Mouse (Mus musculus): ENCODE results near the gene Gtf3c6. TPM values are rescaled to one million over a fixed set of nuclear protein-coding genes. Genes with fewer than 3 reads are reported as not detected.

Gtf3c6 gene
- total and polyA plus RNA-seq, 3 experiments = 32.5 to 107 (median 32.7) TPM

DNA sequence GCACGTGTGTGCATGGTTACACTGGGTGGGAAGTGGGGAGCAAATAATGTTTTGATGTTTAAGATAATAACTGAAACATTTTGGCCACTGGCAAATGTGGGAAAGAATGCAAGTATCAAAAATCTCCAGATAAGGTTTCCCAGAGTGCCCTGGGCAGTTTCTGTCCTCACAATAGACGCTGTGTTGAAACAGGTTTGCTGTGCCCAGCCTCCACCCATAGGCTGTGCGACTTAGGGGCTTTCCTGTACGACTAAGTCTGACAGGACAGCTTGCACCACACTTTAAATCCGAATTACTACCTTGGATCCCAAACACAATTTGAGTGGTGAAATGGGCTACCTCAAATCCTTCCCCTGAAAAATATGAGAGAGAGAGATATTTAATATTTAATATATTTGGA lies 20.4 kb upstream of the Gtf3c6 start:
- no peak overlapping the region for H3K27ac ChIP-seq (ENCODE audit: insufficient read depth, low read depth)
- H3K9me3 ChIP-seq (replicated peaks; ENCODE audit: low read length) = no peaks in the 10 kb centered on the region
- no peak overlapping the region for H3K9ac ChIP-seq (ENCODE audit: insufficient read depth, low read depth)
- no peak overlapping the region for H3K4me2 ChIP-seq (ENCODE audit: insufficient read depth, low read depth, poor library complexity, severe bottlenecking)
- no peaks in the 10 kb centered on the region for H3K36me3 ChIP-seq (replicated peaks in 1 of 2; ENCODE audit: control insufficient read depth in 1 of 2, insufficient read depth in 1 of 2, low read length in 1 of 2)
- no peaks in the 10 kb centered on the region for H3K79me2 ChIP-seq (replicated peaks; ENCODE audit: control insufficient read depth, extremely low read depth, insufficient read depth, poor library complexity, severe bottlenecking)
- no peaks in the 10 kb centered on the region for H3K27me3 ChIP-seq (replicated peaks)
- dilution Hi-C loops (cut with MboI; ENCODE audit: extremely low pct_ligation_motif_present, extremely low pct_unique_long_range_greater_than_20kb, low sequenced_read_pairs) (no loop called here), in situ Hi-C loops (cut with MboI; ENCODE audit: low pct_ligation_motif_present, low pct_unique_long_range_greater_than_20kb, low sequenced_read_pairs) (no loop called here)
- TF ChIP-seq E2F4 (IDR thresholded peaks at IDR 0.05; ENCODE audit: insufficient replicate concordance, low read depth, low read length) = no peak
- no peak for DNase-seq (ENCODE audit: extremely low read depth)
- peaks cover 7 to 30% of the 10 kb centered on the region in 2 experiments; a peak in 3 of 4 replicates for H3K4me1 ChIP-seq (ENCODE audit: control insufficient read depth in 1 of 2, insufficient read depth in 2 of 2)
- H3K4me3 ChIP-seq (replicated peaks in 1 of 3; ENCODE audit: low read depth in 2 of 3, low read length in 2 of 3, poor library complexity in 1 of 3) = no peak overlapping the region

DNA sequence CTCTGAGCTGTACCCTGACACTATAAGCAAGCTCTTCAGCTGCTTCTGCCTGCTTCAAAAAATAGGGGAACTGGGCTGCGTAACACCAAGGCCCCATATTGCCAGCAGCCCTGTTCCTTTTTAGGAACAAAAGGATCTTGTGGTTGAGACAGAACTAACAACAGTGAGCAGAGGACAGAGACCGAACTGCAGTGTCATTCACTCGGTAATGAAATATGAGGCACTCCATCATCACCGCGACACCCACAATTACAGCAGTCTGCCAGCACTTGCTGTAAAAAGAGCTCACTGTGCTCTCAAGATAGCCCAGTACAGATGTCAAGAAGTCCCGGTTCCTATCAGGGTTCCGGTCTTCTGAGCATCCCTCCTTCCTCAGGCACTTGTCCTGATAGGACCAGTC lies 18.1 kb upstream of the Gtf3c6 start:
- in situ Hi-C loops (cut with MboI; ENCODE audit: low pct_ligation_motif_present, low pct_unique_long_range_greater_than_20kb, low sequenced_read_pairs) = no loop called here
- TF ChIP-seq TBP (conservative IDR thresholded peaks at IDR 0.05; ENCODE audit: low read depth, low read length) (no peak), MAZ (IDR thresholded peaks at IDR 0.05; ENCODE audit: low read depth, low read length) (no peak)
- dilution Hi-C loops (cut with MboI; ENCODE audit: extremely low pct_ligation_motif_present, extremely low pct_unique_long_range_greater_than_20kb, low sequenced_read_pairs) = no loop called here
- H3K4me2 ChIP-seq (ENCODE audit: insufficient read depth, low read depth, poor library complexity, severe bottlenecking) = no peak overlapping the region
- H3K36me3 ChIP-seq (replicated peaks in 1 of 2; ENCODE audit: control insufficient read depth in 1 of 2, insufficient read depth in 1 of 2, low read length in 1 of 2) = no peaks in the 10 kb centered on the region
- no peak overlapping the region for H3K4me3 ChIP-seq (replicated peaks in 1 of 3; ENCODE audit: low read depth in 2 of 3, low read length in 2 of 3, poor library complexity in 1 of 3)
- H3K9ac ChIP-seq (ENCODE audit: insufficient read depth, low read depth) = no peak overlapping the region
- no peaks in the 10 kb centered on the region for H3K27me3 ChIP-seq (replicated peaks)
- H3K27ac ChIP-seq (ENCODE audit: insufficient read depth, low read depth) = no peak overlapping the region
- H3K9me3 ChIP-seq (replicated peaks; ENCODE audit: low read length) = no peaks in the 10 kb centered on the region
- peaks cover 7 to 30% of the 10 kb centered on the region in 2 experiments; a peak in 3 of 4 replicates for H3K4me1 ChIP-seq (ENCODE audit: control insufficient read depth in 1 of 2, insufficient read depth in 2 of 2)
- DNase-seq (ENCODE audit: extremely low read depth) = no peak
- no peaks in the 10 kb centered on the region for H3K79me2 ChIP-seq (replicated peaks; ENCODE audit: control insufficient read depth, extremely low read depth, insufficient read depth, poor library complexity, severe bottlenecking)

DNA sequence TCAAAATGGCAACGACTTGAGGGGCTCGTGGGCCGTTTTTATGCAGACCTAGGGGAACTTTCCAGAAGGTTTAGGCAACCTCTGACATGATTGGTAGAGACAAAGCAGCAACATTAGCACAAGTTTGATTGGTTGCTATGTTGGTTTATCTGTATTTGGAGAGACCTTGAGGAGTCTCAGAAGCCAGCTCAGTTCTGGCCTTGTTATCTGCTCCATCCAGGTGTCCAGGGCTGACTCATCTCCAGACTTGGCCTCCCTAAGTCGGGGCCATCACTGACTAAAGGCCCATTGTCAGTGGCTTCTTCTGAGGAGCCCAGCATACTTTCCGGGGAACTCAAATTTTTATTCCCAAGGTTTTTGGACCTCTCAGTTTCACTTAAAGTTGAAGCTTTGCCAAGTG lies 16.0 kb upstream of the Gtf3c6 start:
- Histone ChIP-seq H3K27me3 (replicated peaks) (no peaks in the 10 kb centered on the region), H3K36me3 (replicated peaks in 1 of 2; ENCODE audit: control insufficient read depth in 1 of 2, insufficient read depth in 1 of 2, low read length in 1 of 2) (no peaks in the 10 kb centered on the region), H3K79me2 (replicated peaks; ENCODE audit: control insufficient read depth, extremely low read depth, insufficient read depth, poor library complexity, severe bottlenecking) (no peaks in the 10 kb centered on the region), H3K4me2 (ENCODE audit: insufficient read depth, low read depth, poor library complexity, severe bottlenecking) (no peak overlapping the region), H3K4me3 (replicated peaks in 1 of 3; ENCODE audit: low read depth in 2 of 3, low read length in 2 of 3, poor library complexity in 1 of 3) (no peak overlapping the region), H3K9ac (ENCODE audit: insufficient read depth, low read depth) (no peak overlapping the region), H3K4me1 (ENCODE audit: control insufficient read depth in 1 of 2, insufficient read depth in 2 of 2) (peaks cover 7 to 30% of the 10 kb centered on the region in 2 experiments; a peak in 3 of 4 replicates), H3K27ac (ENCODE audit: insufficient read depth, low read depth) (no peak overlapping the region), H3K9me3 (replicated peaks; ENCODE audit: low read length) (no peaks in the 10 kb centered on the region)
- dilution Hi-C loops (cut with MboI; ENCODE audit: extremely low pct_ligation_motif_present, extremely low pct_unique_long_range_greater_than_20kb, low sequenced_read_pairs) = no loop called here
- in situ Hi-C loops (cut with MboI; ENCODE audit: low pct_ligation_motif_present, low pct_unique_long_range_greater_than_20kb, low sequenced_read_pairs) = no loop called here
- TF ChIP-seq MAFK (IDR thresholded peaks at IDR 0.05; ENCODE audit: insufficient replicate concordance, low read length) (no peak), IRF4 (IDR thresholded peaks at IDR 0.05; ENCODE audit: low read depth, low read length) (0 out of 2 replicates have a peak, but pooled peaks have one; percentile 34), TCF12 (IDR thresholded peaks at IDR 0.05; ENCODE audit: low read depth, low read length) (peak; percentile 23; the same call in 1 of the 2 replicates), KAT2A (IDR thresholded peaks at IDR 0.05; ENCODE audit: insufficient replicate concordance, low read length) (no peak)
- no peak for DNase-seq (ENCODE audit: extremely low read depth)

Data from CH12.LX (cell line).